Mouse (Mus musculus) left cerebral cortex, adult 8-10 months (tissue): ENCODE results near the gene Spa17. TPM values are rescaled to one million over a fixed set of nuclear protein-coding genes. Genes with fewer than 3 reads are reported as not detected.

Source experiments
- DNase-seq, 2 experiments: peaks; one replicate each; pipeline ENCODE4 v3.0.0; 2022; ENCODE audit warnings: low spot score in 2 of 2
- total RNA-seq, 4 experiments: library from RNA; stranded (reverse); gene quantifications; 2 replicates each; pipeline ENCODE4 v1.2.4; 2022

Spa17 gene
- total RNA-seq, 4 experiments from 2014 or later = 0.57 to 2.5 (median 2.1) TPM

DNA sequence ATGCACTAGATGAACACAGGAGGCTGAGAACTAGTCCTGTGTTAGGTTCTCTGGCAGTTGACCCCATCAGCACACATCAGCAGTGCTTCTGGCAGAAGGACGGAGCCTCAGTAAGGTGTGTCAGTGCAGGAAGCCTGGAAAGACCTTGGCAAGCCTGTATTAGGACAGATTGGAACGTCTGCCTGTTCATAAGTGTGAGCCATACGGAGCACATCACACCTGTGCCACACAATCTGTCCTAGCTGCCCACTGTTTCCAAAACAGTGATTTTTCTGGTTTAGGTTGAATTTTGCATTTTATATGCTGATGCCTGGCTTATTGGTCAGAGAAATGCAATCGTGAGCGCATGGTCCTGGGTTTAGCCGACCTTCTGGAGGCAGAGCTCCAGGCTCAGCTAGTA lies 7.8 kb upstream of the Spa17 start:
- DNase-seq = peak in 1 of 2 experiments; percentile 61

DNA sequence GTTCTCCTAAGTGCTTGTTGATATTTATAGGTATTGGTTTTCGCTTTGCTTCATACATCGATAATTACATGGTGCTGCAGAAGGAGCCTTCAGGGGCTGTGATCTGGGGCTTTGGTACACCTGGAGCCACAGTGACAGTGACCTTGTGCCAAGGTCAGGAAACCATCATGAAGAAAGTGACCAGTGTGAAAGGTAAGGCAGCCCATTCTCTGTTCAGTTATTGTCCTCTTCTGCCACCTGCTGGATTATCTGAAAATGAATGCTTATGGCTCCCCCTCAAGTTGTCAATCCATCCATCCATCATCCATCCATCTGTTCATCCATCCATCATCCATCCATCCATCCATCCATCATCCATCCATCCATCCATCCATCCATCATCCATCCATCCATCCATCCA lies 3.2 kb upstream of the Spa17 start:
- DNase-seq = no peak

DNA sequence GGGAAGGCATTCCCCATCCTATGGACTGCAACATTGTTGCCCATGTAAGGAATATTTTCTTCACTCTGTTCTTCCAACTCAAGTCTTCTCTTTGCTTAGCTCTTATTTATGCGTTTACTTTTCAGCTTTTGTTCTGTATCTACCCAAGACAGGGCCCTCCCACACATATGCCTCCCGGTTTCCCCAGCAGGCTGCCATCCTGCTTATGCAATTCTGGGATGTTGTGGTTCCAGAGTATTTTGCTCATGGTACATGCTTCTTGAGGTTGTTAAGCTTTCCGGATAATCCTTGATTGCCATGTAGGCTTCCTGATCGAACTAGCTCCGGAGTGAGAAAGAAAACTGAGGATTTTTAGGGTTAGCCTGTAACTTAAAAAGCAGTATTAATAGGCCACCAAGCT lies 1.7 kb upstream of the Spa17 start:
- DNase-seq = peak in 1 of 2 experiments; percentile 58

DNA sequence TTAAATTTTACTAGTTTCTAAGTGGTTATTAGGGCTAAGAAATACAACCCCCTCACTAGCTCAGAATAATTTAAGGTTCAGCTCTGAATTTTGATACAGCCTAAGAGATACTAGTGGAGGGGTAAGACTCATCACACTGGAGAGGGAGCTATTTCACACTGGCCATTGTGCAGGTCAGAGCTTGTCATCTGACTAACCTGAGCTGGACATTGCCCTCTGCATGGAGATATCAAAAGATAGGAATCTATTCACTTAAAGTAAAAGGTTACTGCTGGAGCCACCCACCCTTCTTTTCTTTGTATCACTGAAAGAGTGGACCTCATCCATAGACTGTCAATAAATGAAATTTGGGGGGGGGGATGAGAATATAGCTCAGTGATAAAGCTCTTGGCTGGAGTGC lies 794 bp upstream of the Spa17 start:
- no peak for DNase-seq

GRCm38 (mm10) chr9:37613911-37614280 lies 374 bp upstream of the Spa17 start:
- DNase-seq = no peak

- DNase-seq = no peak
Measured at GRCm38 (mm10) chr9:37609558-37609957, 4.0 kb downstream of the Spa17 start.

DNA sequence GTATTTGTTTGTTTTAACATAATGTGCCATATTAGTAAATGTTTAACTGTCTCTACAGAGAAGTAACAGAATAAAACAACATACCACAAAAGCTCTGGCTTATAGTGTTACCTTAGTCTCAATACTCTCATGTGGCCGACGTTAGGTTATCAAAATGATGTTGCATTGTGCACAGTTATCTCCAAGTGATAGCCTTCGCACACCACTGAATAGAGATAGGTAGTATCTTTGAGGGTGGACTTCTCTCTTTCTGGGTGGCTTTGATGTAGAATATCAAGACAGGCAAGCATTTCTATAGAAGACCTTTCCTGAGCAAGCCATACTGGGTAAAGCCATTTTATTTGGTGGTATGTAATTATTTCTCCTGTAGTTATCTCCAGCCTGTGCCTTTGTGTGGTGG lies 8.4 kb downstream of the Spa17 start:
- DNase-seq = no peak

DNA sequence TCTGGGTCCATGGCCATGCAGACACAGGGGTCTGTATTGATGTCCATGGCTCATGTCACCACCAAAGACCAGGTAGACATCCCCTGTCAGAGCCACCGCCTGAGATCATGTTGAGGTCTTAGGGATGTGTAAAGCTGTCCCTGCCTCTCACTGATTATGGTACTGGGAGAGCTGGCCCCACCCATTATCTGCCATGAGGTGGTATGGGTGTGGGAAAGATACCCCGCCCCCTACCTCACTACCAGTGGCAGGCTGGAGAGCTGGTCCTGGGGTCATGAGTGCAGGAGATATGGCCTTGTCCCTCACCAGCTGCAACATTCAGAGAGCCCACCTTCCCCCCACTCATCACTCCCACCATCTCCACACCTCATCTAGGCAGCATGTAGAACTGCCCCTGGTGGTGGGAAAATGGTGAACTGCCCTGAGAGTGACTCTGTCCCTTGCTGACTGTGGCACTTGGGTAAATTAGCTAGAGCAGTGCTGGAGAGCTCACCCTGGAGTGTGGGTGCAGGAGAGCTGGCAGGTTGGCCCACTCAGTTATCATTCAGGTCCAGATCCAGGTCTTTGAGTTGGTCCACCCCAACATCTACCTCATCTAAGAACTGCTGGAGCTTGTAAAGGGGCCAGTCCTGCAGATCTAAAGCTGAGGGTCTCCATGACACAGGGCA lies 12.8 kb downstream of the Spa17 start:
- DNase-seq = no peak

GRCm38 (mm10) chr9:37598637-37599036 lies 14.9 kb downstream of the Spa17 start:
- DNase-seq = no peak

DNA sequence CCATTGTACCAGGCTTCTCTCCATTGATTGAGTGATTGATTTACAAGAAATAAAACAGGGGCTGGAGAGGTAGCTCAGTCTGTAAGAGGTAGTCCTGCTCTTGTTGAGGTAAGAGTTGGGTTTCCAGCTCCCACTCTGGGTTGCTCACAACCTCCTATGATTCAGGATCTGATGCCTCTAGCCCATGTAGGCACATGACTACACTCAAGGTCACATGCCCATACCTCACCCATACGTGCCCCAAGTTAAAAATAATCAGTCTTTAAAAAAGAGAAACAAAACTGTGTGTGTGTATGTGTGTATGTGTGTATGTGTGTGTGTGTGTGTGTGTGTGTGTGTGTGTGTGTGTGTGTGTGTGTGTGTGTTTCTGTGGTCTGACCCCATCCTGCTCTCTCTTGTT lies 18.0 kb downstream of the Spa17 start:
- no peak for DNase-seq

DNA sequence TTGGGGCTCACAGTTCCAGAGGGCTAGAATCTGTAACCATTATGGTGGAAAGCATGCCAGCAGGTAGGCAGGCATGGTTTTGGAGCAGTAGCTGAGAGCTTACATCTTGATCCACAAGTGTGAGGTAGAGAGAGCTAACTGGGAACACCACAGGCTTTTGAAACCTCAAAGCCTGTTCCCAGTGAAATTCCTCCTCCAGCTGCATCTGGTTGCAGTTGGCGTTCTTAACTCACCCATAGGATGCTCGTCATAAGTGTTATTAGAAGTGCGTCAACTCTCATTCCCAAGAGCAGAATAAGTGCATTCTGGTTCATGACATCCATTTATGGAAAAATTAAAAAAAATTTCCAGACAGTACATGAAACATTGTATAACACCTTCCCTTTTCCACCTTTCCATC lies 19.8 kb downstream of the Spa17 start:
- no peak for DNase-seq

DNA sequence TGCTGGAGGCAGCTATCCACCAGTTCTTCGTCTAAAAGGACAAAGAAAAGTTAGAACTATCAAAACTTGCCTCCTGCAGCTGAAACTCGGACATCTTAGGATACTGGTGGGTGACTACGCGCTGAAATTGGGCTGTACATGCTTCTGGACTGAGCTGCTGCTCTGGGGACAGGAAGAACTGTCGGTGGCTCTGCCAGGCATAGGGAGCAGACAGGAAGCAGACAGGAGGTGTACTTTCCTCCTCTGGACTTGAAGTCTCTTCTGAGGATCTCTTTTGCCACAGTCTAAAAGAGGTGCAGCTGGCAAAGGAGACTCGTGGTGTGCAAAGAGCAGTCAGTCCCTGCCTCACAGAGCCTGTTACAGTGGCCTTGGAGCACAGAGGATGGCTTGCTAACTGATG lies 20.9 kb downstream of the Spa17 start:
- DNase-seq = no peak

DNA sequence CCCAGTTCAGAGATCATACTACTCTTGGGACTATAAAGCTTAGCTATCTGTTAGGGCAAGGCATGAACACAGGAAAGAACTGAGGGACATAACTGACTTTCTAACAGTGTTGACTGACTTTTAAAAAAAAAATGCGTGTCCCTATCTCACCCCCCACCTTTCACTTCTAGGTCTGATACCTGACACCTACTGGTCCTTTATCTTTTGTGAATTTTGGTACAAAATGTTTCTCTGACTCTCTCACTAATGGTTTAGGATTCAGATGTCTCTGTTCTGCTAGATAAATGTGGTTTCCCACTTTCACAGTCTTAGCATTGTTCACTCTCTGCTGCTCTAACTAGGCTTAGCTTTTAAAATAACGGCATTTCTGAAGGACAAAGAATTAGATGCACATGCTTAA lies 21.5 kb downstream of the Spa17 start:
- DNase-seq = no peak

- DNase-seq = no peak
Measured at GRCm38 (mm10) chr9:37590381-37590780, 23.1 kb downstream of the Spa17 start.

GRCm38 (mm10) chr9:37586718-37587117 lies 26.8 kb downstream of the Spa17 start:
- DNase-seq = no peak

- no peak for DNase-seq
Measured at GRCm38 (mm10) chr9:37583594-37583993, 29.9 kb downstream of the Spa17 start.

DNA sequence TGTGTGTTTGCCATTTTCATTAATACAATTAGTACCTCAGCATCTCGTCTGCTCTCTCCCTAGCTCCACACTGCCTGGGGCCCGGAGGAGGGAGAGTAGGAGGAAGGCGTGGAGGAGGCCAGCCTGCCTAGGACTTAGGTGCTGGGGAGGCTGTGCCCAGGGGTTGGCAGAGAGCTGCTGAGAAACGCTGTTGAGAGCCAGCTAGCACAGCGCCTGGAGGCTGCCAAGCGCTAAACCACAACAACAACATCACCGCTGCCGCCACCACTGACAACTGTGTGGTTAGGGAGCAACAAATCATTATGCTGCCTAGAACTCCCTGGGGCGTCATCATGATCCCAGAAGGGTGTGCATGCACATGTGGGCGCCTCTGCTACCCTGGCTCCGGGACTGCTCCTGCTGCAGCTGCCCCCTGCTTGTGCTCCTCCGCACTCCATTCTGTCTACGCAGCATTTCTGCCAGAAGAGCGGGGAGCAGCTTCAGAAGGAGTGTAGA lies 37.0 kb downstream of the Spa17 start:
- DNase-seq = peak; percentile 60 to 76

DNA sequence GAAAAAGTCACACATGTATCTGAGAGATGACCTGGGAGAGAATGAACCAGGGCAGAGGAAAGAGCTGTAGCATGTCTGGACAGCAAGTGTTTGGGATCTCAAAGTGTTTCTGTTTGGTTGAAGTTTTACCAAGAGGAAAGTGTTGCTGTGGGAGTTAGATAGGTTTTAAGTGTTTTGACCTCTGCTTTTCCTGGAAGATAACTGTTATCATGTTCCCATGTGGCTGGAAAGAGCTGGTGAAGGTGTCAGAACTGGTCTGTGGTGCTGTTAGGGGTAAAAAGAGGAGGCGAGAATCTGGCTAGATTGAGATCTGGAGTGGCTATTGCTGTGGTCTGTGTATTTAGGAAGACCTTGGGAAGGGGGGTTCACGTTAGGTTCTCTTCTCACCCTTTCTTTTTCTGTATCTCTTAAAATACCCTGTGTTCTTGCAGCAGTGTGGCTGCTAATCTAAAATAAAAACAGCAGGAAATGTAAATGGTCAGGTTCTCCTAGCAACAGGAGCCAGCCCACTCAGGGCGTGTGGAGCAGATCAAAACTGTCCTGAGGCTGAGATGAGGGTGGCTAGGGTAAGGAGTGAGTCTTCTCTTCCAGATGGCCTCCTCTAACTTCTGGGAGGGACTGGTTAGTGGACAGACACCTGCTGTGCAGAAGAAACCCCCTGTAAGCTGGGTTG lies 41.2 kb downstream of the Spa17 start:
- DNase-seq = no peak

DNA sequence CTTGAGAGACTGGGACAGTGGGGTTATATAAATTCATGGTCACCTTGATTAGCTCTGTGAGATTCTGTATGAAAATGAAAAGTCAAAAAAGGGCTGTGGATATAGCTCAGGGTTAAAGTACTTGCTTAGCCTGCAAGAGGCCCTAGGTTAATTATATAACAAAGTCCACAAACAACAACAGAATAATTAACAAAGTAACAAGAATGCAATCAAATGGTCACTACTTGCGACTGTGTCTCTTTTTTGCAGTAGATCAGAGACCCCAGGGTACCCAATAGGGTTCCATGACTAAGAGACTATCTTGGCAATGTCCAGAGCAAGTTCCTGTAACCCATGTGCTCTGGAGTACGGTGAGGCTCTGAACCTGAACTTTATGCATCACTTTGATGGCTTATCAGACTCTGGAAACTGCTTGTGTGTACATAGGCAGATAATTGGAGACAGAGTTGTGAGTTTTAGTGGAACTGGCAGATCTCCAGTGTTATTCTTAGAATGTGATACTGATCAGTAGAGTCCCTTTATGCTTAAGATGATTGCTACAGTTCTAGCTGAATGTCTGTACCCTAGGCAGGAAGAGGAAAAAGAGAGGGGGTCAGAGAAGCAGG lies 44.2 kb downstream of the Spa17 start:
- DNase-seq = no peak

DNA sequence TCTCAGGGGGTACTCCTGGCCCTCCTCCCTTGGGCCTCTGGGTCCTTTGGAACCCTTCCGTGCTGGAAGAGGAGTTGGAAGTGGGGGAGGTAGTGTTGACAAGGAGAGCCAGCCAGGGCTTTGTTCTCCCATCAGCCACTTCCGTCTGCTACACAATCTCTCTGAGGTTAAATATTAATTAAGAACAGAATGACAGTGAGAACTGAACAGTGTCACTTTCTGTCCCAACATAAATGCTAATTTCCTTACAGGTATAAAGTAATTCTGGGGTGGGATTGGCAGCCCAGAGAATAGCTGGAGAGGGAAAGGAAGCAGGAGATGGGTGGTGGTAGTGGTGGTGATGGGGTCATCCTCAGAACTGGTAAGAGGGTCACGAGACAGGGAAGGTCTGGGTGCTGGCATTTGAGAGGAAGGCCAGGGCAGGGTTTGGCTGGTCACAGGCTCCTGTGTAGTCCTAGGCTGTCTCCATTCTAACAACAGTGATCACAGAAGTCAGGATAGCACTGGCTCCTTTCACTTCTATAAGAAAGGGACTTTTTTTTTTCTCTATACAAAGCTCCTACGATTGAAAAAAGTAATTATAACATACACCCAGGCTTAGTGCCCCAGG lies 44.8 kb downstream of the Spa17 start:
- no peak for DNase-seq

DNA sequence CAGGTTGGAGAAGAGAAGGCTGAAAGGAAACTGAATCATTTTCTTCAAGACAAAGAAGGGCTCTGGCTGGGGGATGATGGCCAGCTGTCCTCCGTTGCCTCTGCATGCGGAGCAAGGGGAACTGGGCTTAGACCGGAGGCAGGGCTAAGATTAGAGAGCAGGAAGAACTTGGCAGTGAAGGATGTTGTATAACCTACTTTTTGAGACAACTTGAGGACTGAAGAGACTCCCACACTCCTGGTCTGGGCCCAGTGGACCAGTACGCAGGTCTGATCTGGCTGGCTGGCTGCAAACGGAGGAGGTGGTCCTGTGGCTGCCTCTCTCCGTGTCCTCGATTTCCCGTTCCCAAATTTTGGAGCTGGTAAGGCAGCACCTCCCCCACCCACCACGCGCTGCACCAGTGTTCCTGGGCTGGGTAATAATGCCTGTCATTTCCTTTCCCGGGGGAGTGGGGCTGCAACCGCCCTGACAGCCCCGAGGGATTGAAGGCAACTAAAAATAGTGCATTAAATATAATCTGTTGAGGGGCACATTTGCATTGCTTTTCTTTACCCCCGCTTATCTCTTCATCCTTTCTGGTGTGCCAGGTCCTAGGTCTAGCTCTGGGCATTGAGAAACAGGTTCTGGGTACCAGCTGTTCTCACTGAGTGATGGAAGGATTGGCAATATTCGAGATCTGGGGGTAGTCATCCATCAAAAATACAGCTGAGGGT lies 45.5 kb downstream of the Spa17 start:
- DNase-seq = peak in 1 of 2 experiments; percentile 86

DNA sequence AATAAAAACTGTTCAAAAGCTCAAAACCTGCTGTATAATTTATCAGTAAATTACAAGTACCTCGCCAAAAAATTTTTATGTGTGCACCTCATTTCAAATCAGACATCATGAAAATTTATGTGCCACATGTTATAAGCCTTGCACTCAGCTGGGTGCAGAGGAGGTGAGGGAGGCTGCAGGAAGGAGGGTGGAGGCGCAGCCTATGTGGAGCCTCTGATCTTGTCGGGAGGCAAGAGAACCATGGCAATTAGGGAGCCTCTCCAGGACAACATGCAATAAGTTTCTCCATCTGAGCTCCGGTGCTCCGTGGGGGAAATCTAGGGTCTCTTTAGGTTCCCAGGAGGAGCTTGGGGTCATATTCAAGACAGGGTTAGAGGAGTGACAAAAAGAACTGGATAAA lies 46.1 kb downstream of the Spa17 start:
- no peak for DNase-seq
